Mouse (Mus musculus): ENCODE data around the gene Ddx39.
A peak's percentile ranks its signal among the peaks of the same experiment; 100 is the strongest.

Ddx39 gene

GRCm38 (mm10) chr8:83699566-83699965 is 15.4 kb upstream of the Ddx39 start:
- no peak for DNase-seq

GRCm38 (mm10) chr8:83700423-83701085 is 14.4 kb upstream of the Ddx39 start:
- DNase-seq, result no peak

GRCm38 (mm10) chr8:83703426-83703825 is 11.6 kb upstream of the Ddx39 start:
- DNase-seq, result no peak

GRCm38 (mm10) chr8:83706411-83706810 is 8.6 kb upstream of the Ddx39 start:
- DNase-seq, result no peak

- no peak for DNase-seq
These were observed 7.4 kb upstream of the Ddx39 start for GRCm38 (mm10) chr8:83707554-83707953.

- DNase-seq, result no peak
These were observed 324 bp upstream of the Ddx39 start for GRCm38 (mm10) chr8:83714676-83715030.

- DNase-seq, result no peak
These were observed 794 bp downstream of the Ddx39 start for GRCm38 (mm10) chr8:83715771-83716170.

- no peak for DNase-seq
These were observed 1.6 kb downstream of the Ddx39 start for GRCm38 (mm10) chr8:83716563-83716962.

- DNase-seq, result no peak
These were observed 4.1 kb downstream of the Ddx39 start for GRCm38 (mm10) chr8:83719048-83719447.

GRCm38 (mm10) chr8:83719693-83720092 is 4.7 kb downstream of the Ddx39 start:
- DNase-seq, result no peak

- DNase-seq, result peak; percentile 86
These were observed 6.5 kb downstream of the Ddx39 start for GRCm38 (mm10) chr8:83721405-83722025.

GRCm38 (mm10) chr8:83722631-83723030 is 7.7 kb downstream of the Ddx39 start:
- DNase-seq, result no peak

- DNase-seq, result no peak
These were observed 8.6 kb downstream of the Ddx39 start for GRCm38 (mm10) chr8:83723447-83724083.

GRCm38 (mm10) chr8:83724697-83725482 is 9.9 kb downstream of the Ddx39 start:
- peak; percentile 90 for DNase-seq

- no peak for DNase-seq
These were observed 10.6 kb downstream of the Ddx39 start for GRCm38 (mm10) chr8:83725521-83726102.

GRCm38 (mm10) chr8:83729009-83729807 is 14.2 kb downstream of the Ddx39 start:
- DNase-seq, result peak; percentile 72

GRCm38 (mm10) chr8:83731906-83732305 is 16.9 kb downstream of the Ddx39 start:
- DNase-seq, result no peak

GRCm38 (mm10) chr8:83732919-83733318 is 17.9 kb downstream of the Ddx39 start:
- no peak for DNase-seq

- no peak for DNase-seq
These were observed 21.7 kb downstream of the Ddx39 start for GRCm38 (mm10) chr8:83736681-83737080.

GRCm38 (mm10) chr8:83737346-83737745 is 22.4 kb downstream of the Ddx39 start:
- no peak for DNase-seq

GRCm38 (mm10) chr8:83737852-83738562 is 23.0 kb downstream of the Ddx39 start:
- DNase-seq, result peak; percentile 88

Data from kidney, postnatal 10 days (tissue).